Mouse (Mus musculus) ES-E14 (cell line): ENCODE data around the gene Rom1.

ENCODE experiments used
- CHD2 ChIP-seq: IDR thresholded peaks from 2 replicates; pipeline ENCODE4 v1.6.1; 2014; ENCODE audit warnings: mild to moderate bottlenecking, low read depth, low read length, inconsistent platforms
- HCFC1 ChIP-seq: IDR thresholded peaks from 2 replicates; pipeline ENCODE4 v1.6.1; 2012; ENCODE audit warnings: low read length, inconsistent platforms, borderline replicate concordance; ENCODE audit not compliant: insufficient read depth
- ZC3H11A ChIP-seq: IDR thresholded peaks from 2 replicates; pipeline ENCODE4 v1.6.1; 2012; ENCODE audit warnings: low read depth, mild to moderate bottlenecking, inconsistent platforms, low read length, borderline replicate concordance

DNA sequence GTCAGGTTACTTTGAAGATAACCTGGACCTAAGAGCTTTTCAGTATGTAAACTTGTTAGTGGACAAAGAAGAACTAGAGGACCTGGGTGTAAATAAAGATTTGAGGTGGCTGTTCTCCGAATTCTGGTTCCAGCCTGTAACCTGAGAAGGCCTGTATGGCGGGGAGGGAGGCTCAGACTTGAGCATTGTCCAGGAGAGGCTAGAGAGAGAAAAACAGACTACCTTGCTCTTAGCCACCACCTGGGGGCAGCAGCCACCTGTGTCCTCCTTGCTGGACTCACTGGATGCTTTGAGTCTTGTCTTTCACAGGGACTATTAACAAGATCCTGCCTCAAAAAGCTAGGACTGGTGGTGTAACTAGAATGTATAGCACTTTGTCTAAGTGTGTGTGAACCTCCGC is 47.4 kb upstream of the Rom1 start:
- TF ChIP-seq HCFC1 (no peak), CHD2 (no peak), ZC3H11A (0 out of 2 replicates have a peak, but pooled peaks have one; percentile 7)
